Mouse (Mus musculus) ES-E14 (cell line): ENCODE data around the gene Il3. TPM values are rescaled to one million over a fixed set of nuclear protein-coding genes. Genes with fewer than 3 reads are reported as not detected.
"Not testable (repeated sequence)": the region's sequence is repeated elsewhere in the genome, so short reads cannot be mapped to it uniquely, and the experiment has no call there.

Source experiments
- DNase-seq: peaks from one replicate; pipeline ENCODE4 v3.0.0-alpha.2; 2013; ENCODE audit warnings: low read depth, low spot score
- H3K27ac ChIP-seq: 2 replicates; pipeline ENCODE4 v1.5.1; 2012; ENCODE audit warnings: low read depth, mild to moderate bottlenecking, low read length, moderate library complexity, mixed read lengths; ENCODE audit not compliant: poor library complexity, insufficient read depth, severe bottlenecking
- H3K36me3 ChIP-seq: 2 replicates; pipeline ENCODE4 v1.6.1; 2012; ENCODE audit warnings: mild to moderate bottlenecking, low read length, moderate library complexity, mixed read lengths; ENCODE audit not compliant: control insufficient read depth, poor library complexity, insufficient read depth, severe bottlenecking
- H3K4me1 ChIP-seq, 2 experiments: fragments of 150-350 bp in 1 of 2; sonication (generic) in 1 of 2; 2 replicates each; pipeline ENCODE4 v1.6.1; 2012; ENCODE audit warnings: low read length in 2 of 2, mild to moderate bottlenecking in 1 of 2, mixed read lengths in 1 of 2; ENCODE audit not compliant: control insufficient read depth in 2 of 2, insufficient read depth in 2 of 2, poor library complexity in 1 of 2
- H3K4me3 ChIP-seq, 2 experiments: fragments of 150-350 bp in 1 of 2; sonication (generic) in 1 of 2; 2 replicates each; pipeline ENCODE4 v1.5.1; 2012; ENCODE audit warnings: low read length in 2 of 2, low read depth in 1 of 2, mild to moderate bottlenecking in 1 of 2, mixed read lengths in 1 of 2; ENCODE audit not compliant: insufficient read depth in 1 of 2, poor library complexity in 1 of 2, severe bottlenecking in 1 of 2
- H3K9ac ChIP-seq: 2 replicates; pipeline ENCODE4 v1.6.1; 2012; ENCODE audit warnings: low read depth, mild to moderate bottlenecking, low read length, mixed read lengths; ENCODE audit not compliant: poor library complexity, insufficient read depth, severe bottlenecking
- H3K9me3 ChIP-seq: fragments of 150-350 bp; sonication (generic); 2 replicates; pipeline ENCODE4 v1.6.1; 2012; ENCODE audit warnings: low read depth, mild to moderate bottlenecking, low read length; ENCODE audit not compliant: control insufficient read depth, insufficient read depth
- CHD2 ChIP-seq: IDR thresholded peaks from 2 replicates; pipeline ENCODE4 v1.6.1; 2014; ENCODE audit warnings: mild to moderate bottlenecking, low read depth, low read length, inconsistent platforms
- HCFC1 ChIP-seq: IDR thresholded peaks from 2 replicates; pipeline ENCODE4 v1.6.1; 2012; ENCODE audit warnings: low read length, inconsistent platforms, borderline replicate concordance; ENCODE audit not compliant: insufficient read depth
- MAFK ChIP-seq: IDR thresholded peaks from 2 replicates; pipeline ENCODE4 v1.6.1; 2014; ENCODE audit warnings: mild to moderate bottlenecking, low read depth, low read length, inconsistent platforms; ENCODE audit not compliant: insufficient read depth
- ZC3H11A ChIP-seq: IDR thresholded peaks from 2 replicates; pipeline ENCODE4 v1.6.1; 2012; ENCODE audit warnings: low read depth, mild to moderate bottlenecking, inconsistent platforms, low read length, borderline replicate concordance
- ZNF384 ChIP-seq: IDR thresholded peaks from 2 replicates; pipeline ENCODE4 v1.6.1; 2012; ENCODE audit warnings: low read depth, low read length, inconsistent platforms
- in situ Hi-C, 2 experiments: fragments of 600-800 bp; cut with MboI; formaldehyde crosslinking; loops; one replicate each; pipeline ENCODE4 v1.15.1; 2025; ENCODE audit warnings: low sequenced_read_pairs in 2 of 2, inconsistent platforms in 1 of 2; ENCODE audit not compliant: unreplicated experiment in 2 of 2
- total RNA-seq: library from RNA; depleted of rRNA; stranded (reverse); fragments of 300-350 nt; gene quantifications from 2 replicates; pipeline ENCODE4 v1.2.3, GENCODE M21; 2012

Gene Il3
- total RNA-seq, 1 experiment, result not detected

DNA sequence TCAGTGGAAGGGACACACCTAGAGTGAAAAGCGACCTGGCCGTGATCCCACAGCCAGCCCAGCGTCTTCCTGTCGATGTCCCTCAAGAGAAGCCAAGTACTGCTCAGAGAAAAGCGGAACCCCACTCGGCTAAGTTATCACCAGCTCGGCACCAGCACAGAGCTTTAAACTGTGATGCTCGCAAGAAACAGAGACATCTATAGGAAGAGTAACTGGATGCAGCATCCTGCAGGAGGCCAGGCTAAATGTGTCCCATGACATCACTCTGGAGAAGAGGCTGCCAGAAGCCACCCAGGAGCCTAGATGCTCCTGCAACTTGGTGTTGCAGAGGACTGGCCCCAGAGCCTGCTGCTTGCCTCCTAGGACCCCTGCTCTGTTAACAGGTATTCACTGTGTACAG is 34.9 kb upstream of the Il3 start:
- H3K4me3 ChIP-seq, result no peak overlapping the region
- H3K36me3 ChIP-seq, result no peaks in the 10 kb centered on the region
- no peak overlapping the region for H3K9ac ChIP-seq
- H3K9me3 ChIP-seq, result no peaks in the 10 kb centered on the region
- DNase-seq, result no peak
- no peak overlapping the region for H3K27ac ChIP-seq
- in situ Hi-C loops, result no loop called here
- H3K4me1 ChIP-seq, result peaks cover 0 to 6% of the 10 kb centered on the region in 2 experiments; a peak in 1 of 4 replicates
- TF ChIP-seq ZNF384 (no peak), ZC3H11A (no peak), HCFC1 (no peak), MAFK (no peak), CHD2 (no peak)

GRCm38 (mm10) chr11:54298777-54299176 is 31.7 kb upstream of the Il3 start:
- H3K9ac ChIP-seq, result no peak overlapping the region
- H3K27ac ChIP-seq, result no peak overlapping the region
- H3K4me1 ChIP-seq, result peaks cover 0 to 3% of the 10 kb centered on the region in 2 experiments; a peak in 1 of 4 replicates
- H3K4me3 ChIP-seq, result no peak overlapping the region
- no peak for DNase-seq
- in situ Hi-C loops, result no loop called here
- H3K9me3 ChIP-seq, result no peaks in the 10 kb centered on the region
- no peaks in the 10 kb centered on the region for H3K36me3 ChIP-seq
- TF ChIP-seq ZC3H11A (peak; percentile 11; the same call in 1 of the 2 replicates), HCFC1 (no peak)

GRCm38 (mm10) chr11:54297471-54297870 is 30.4 kb upstream of the Il3 start:
- H3K9me3 ChIP-seq, in situ Hi-C loops, DNase-seq: not testable (repeated sequence)

DNA sequence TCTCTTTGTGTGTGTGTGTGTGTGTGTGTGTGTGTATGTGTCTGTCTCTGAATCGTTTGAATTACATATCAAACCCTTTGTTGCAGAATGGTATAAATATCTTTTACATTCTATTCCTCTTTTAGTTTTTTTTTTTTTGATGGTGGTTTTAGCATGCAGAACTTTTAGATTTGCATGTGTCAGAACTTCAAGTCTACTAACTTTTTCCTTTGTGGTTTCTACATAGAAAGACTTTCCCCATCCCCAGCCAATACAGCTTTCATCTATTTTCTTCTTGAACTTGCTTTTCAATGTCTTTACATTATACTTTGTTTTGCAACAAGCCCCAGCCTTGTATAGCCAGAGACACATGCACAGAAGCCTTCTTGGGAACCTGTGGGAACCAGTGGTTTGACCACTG is 29.7 kb upstream of the Il3 start:
- in situ Hi-C loops, result no loop called here
- no peak overlapping the region for H3K4me3 ChIP-seq
- no peak overlapping the region for H3K9ac ChIP-seq
- no peaks in the 10 kb centered on the region for H3K36me3 ChIP-seq
- no peak for DNase-seq
- TF ChIP-seq HCFC1, result no peak
- no peak for TF ChIP-seq MAFK
- TF ChIP-seq ZNF384, result no peak
- no peak for TF ChIP-seq CHD2
- no peak for TF ChIP-seq ZC3H11A
- no peak overlapping the region for H3K27ac ChIP-seq
- no peaks in the 10 kb centered on the region for H3K4me1 ChIP-seq
- H3K9me3 ChIP-seq, result no peaks in the 10 kb centered on the region

More at GRCm38 (mm10) chr11:54297471-54297870, 30.4 kb upstream of the Il3 start:
- H3K4me3 ChIP-seq, H3K36me3 ChIP-seq, H3K27ac ChIP-seq, H3K4me1 ChIP-seq, H3K9ac ChIP-seq: not testable (repeated sequence)

DNA sequence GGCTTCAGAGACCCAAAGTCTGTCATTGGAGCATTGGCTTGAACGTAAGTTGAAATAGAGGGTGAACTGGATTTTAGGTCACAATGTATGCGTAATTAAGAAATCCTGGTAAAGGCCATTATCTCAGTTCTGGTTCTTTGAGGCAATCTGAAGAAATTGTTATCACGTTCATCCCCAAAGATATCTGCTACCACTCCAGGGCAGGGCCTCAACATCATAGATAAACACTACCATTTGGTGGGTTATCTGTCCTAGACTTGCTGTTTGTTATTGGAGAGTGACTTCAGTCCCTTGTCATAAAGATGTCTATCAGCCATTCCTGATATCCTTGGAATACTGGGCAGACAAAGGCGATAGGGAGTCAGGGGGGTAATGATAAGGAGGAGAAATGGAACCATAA is 28.9 kb upstream of the Il3 start:
- H3K9me3 ChIP-seq, result no peaks in the 10 kb centered on the region
- no peak for DNase-seq
- in situ Hi-C loops, result no loop called here

More for the DNA sequence above, 28.9 kb upstream of the Il3 start:
- Histone ChIP-seq H3K4me1 (no peaks in the 10 kb centered on the region), H3K9ac (no peak overlapping the region), H3K27ac (no peak overlapping the region), H3K36me3 (no peaks in the 10 kb centered on the region), H3K4me3 (no peak overlapping the region)
- TF ChIP-seq ZC3H11A (no peak), ZNF384 (no peak), HCFC1 (no peak), MAFK (no peak), CHD2 (no peak)
